Mouse (Mus musculus): ENCODE results near the gene Rela.

- TF ChIP-seq GATA1 (IDR thresholded peaks at IDR 0.05; ENCODE audit: borderline replicate concordance, low read length) (no peak), FLI1 (IDR thresholded peaks at IDR 0.05; ENCODE audit: low read length) (no peak)
Measured at GRCm38 (mm10) chr19:5591888-5592287, 45.4 kb upstream of the Rela start.
